Mouse (Mus musculus): ENCODE data around the gene Brms1l.

The Brms1l gene

GRCm38 (mm10) chr12:55859409-55860349, 23.6 kb downstream of the Brms1l start:
- no peak for ATAC-seq (ENCODE audit: low TSS enrichment)

- ATAC-seq (ENCODE audit: low TSS enrichment), result no peak
Measured at GRCm38 (mm10) chr12:55860631-55861030, 24.5 kb downstream of the Brms1l start.

GRCm38 (mm10) chr12:55867738-55868137, 31.6 kb downstream of the Brms1l start:
- no peak for ATAC-seq (ENCODE audit: low TSS enrichment)

- no peak for ATAC-seq (ENCODE audit: low TSS enrichment)
Measured at GRCm38 (mm10) chr12:55869622-55870322, 33.6 kb downstream of the Brms1l start.

GRCm38 (mm10) chr12:55885449-55885848, 49.3 kb downstream of the Brms1l start:
- no peak for ATAC-seq (ENCODE audit: low TSS enrichment)

GRCm38 (mm10) chr12:55888570-55888969, 52.4 kb downstream of the Brms1l start:
- ATAC-seq (ENCODE audit: low TSS enrichment), result peak; percentile 44; the same call in 1 of the 2 replicates

GRCm38 (mm10) chr12:55904801-55905200, 68.7 kb downstream of the Brms1l start:
- ATAC-seq (ENCODE audit: low TSS enrichment), result no peak

GRCm38 (mm10) chr12:55912138-55912537, 76.0 kb downstream of the Brms1l start:
- ATAC-seq (ENCODE audit: low TSS enrichment), result no peak

GRCm38 (mm10) chr12:55913201-55913600, 77.1 kb downstream of the Brms1l start:
- ATAC-seq (ENCODE audit: low TSS enrichment), result no peak

GRCm38 (mm10) chr12:55916250-55916649, 80.1 kb downstream of the Brms1l start:
- ATAC-seq (ENCODE audit: low TSS enrichment), result no peak

- ATAC-seq (ENCODE audit: low TSS enrichment), result no peak
Measured at GRCm38 (mm10) chr12:55917020-55917419, 80.9 kb downstream of the Brms1l start.

All from frontal cortex, adult (tissue).